8 mouse cellular contexts compared by ENCODE assay signal in the genomic region with DNA sequence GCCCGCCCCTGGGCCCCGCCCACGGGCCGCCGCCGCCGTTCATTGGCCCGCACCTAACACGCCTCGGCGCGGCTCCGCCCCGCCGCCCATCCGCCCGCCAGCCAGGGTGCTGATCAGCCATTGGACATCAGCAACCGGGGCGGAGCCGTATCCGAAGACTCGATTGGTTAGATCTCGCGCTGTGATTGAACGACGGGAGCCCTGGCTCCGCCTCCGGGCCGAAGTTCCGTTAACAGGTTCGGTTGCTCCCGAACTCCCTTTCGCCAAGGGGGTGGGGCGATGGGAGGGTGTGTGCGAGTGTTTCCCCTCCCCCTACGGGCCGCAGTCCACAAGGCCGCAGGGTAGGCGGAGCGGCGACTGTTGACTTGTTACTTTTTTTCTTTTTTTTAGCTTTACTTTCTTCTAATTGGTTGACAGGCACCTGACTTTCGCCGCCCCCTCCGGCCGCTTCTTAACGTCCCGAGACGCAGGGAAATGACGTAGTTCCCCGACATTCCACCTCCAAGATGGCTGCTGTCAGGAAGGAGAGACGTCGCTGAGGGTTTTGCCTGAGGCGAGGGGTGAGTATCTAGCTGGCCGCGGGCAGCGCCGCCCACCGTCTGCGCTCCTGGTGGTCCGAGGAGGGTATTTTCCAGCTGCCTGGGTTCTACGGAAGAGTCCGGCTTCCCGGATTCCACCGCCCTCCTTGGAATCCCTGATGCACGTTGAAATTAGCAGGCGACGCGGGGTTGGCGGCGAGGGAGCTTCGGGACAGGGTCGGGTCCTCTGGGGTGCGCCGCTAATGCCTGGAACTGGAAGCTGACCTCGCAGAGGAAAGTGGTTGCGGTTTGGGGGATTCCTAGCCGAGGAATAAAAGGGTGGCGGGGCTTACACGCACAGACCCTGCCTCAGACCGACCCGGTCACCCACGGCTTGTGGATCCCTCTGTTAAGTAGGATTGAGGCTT. TPM values are rescaled to one million over a fixed set of nuclear protein-coding genes. Genes with fewer than 3 reads are reported as not detected.
DNase-seq lines count a peak whose midpoint lies in the region; ATAC-seq lines count a peak whose summit lies in the region.

Ccnk (plus strand) TSS at position 259 of the 946 bp plus-strand sequence.

- DNase-seq in adrenal gland, adult (ENCODE audit: inconsistent age in 2 of 2, low spot score in 1 of 2): peak; percentile 100
- DNase-seq in embryo, embryonic 10.5 days (ENCODE audit: low spot score): peak; percentile 99
- DNase-seq in gastrocnemius, postnatal 14 days: peak; percentile 100
- peak; percentile 100 for DNase-seq in left cerebral cortex, postnatal 10 days (ENCODE audit: extremely low spot score in 1 of 2, low spot score in 2 of 2)
- DNase-seq in right cerebral cortex, postnatal 25 days: peak; percentile 99
- peak; percentile 99 for DNase-seq in urinary bladder, postnatal 4 days (ENCODE audit: low spot score in 2 of 2)

- peak; percentile 90 for ATAC-seq in inflammation-experienced regulatory T-cells, adult 6 months
- peak; percentile 91 for ATAC-seq in megakaryocyte-erythroid progenitor cell, adult 5-6 weeks (replicated peaks; ENCODE audit: low FRiP score, low TSS enrichment, poor library complexity, severe bottlenecking)

- intact Hi-C loops in gastrocnemius, postnatal 14 days (cut with DNase I; ENCODE audit: low total_unique reads): no loop called here
- intact Hi-C loops in left cerebral cortex, postnatal 10 days (cut with DNase I): no loop called here

RNA-seq across cellular contexts. Expression of gene Ccnk, which starts in this region (rescaled TPM):
- 10 to 100 TPM; 28.2 to 35.0 TPM for total RNA-seq in gastrocnemius, postnatal 14 days (2021)
- polyA plus RNA-seq in inflammation-experienced regulatory T-cells, adult 6 months (2017; shearing (Covaris generic)): 1 to 10 TPM; 3.9 to 6.3 (median 5.2) TPM
- 10 to 100 TPM; 29.1 to 31.1 TPM for total RNA-seq in left cerebral cortex, postnatal 10 days (2021)
- total RNA-seq in megakaryocyte-erythroid progenitor cell, adult 5-6 weeks (2014; fragmentation: Nextera tagmentation): 75.0 and 84.0 TPM in 2 replicates
- total RNA-seq in megakaryocyte-erythroid progenitor cell, adult 5-6 weeks (2017): 7.8 and 24.5 TPM in 2 replicates

Comparison
In these comparisons a context has a peak if more than half of its experiments do, and no peak if none do; other contexts are left out.
1. Peak in every context shown above with its lines: DNase-seq and ATAC-seq.